Mouse (Mus musculus) cerebellum, adult 11 months (tissue): ENCODE data around the gene Plek2.
"Not testable (repeated sequence)": the region's sequence is repeated elsewhere in the genome, so short reads cannot be mapped to it uniquely, and the experiment has no call there.

Experiments used
- DNase-seq: peaks from one replicate; pipeline ENCODE4 v3.0.0; 2022

The Plek2 gene

DNA sequence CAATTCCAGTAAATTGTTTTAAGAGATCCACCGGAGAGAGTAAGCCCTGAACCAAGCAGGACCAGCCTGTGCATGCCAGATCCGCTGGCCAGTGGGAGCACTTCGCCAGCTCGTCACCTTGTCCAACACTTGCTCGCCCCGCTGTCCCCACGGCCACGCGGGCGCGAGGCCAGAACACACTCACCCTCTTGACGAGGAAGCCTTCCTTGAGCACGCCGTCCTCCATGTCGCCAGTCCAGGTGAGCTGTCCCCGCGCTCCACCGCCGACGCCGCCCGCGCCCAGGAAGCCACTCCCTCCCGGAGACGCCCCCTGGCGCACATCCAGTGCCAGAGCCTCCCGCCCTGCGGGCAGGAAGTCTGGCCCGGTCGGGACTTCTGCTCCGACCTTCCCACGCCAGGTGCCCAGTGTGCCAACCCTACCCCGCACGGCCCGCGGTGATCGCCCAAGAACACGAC, at the start of gene Plek2:
Gene Plek2, minus strand, starts transcription at position 258 of the 456 bp plus-strand sequence.
- peak; percentile 65 for DNase-seq

DNA sequence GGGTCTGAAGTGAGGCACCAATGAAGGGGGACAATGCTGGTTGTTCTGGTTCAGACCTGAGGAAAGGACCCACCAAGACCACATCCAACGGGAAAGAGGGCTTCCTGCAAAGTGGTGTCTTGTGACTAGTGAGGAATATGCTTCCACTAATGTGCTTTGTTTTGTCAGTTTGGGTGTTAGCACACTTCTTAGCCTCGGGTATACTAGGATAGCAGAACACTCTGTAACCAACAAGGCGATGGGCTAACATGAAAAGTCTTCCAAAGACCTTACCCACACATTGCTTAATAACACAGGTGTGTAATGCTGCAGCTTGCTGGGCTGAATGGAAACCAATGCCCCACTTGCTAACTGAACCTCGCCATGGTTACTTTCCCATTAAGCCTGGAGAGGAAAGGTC, 49.6 kb upstream of the Plek2 start:
- no peak for DNase-seq

DNA sequence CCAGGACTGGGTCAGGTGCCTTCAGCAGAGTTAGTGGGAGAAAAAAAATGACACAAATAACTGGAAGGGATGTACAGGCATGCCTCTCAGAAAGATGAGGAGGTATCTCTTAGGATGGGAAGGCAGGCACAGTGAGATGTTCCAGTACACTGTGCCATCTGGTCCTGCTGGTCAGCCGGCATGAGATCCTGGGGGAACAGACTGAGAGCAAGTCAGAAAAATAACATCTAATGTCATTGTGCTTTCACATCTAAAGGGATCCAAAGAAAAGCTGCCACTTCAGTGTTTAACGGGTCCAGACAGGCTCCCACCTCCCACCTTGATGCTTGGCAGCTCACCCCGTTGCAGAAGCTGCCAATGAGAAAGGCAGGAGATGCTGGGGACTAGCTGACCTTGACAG, 45.7 kb upstream of the Plek2 start:
- DNase-seq = peak; percentile 83

DNA sequence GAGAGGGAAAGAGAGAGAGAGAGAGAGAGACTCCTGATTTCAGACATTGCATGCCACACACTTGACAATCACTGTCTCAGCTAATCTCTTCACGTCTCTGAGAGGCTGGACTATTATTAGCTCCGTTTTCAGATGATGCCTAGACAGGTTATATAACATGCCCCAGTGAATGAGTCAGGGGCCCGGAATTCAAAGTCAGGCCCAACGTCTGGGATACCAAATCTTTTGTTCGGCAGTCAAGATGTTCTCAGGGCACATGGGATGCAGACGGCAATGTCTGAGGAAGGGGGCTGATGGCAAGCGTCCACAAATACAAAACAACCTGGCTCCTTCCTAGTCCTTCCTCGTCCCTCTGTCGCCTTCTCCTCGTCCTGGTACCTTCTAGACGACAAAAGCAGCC, 45.3 kb upstream of the Plek2 start:
- DNase-seq = peak; percentile 68

DNA sequence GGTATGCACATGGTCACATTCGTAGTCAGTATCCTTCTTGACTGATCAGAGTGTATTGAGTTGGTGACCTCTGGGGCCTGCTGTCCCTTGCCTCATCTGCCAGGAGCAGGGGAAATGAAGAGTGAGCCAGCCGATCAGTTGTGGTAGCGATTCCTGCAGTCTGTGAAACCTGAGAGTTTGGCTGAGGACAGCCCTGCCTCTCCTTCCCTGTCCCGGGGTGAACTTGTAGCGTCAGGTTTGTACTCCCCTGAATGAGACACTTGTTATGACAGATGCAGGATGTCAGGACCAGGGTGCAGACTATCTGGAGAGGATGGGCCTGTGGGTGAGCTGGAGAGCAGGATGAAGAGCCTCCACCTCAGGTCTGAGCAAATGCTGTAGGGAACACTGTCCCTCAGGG, 40.9 kb upstream of the Plek2 start:
- no peak for DNase-seq

DNA sequence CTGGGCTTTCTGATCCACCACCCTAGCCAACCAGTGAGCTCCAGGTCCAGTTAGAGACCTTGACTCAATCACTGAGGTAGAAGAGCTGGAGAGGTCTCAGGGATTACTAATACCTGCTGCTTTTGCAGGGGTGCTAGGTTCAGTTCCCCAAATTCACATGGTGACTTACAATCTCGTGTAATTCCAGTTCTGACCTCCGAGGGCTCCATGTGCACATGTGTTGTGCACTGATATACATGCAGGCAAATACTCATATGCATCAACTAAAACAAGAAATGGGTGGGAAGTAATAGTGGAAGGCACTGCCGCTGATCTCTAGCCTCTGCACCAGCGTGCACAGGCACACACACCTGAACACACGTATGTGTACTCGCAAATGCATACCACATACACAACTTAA, 40.4 kb upstream of the Plek2 start:
- no peak for DNase-seq

DNA sequence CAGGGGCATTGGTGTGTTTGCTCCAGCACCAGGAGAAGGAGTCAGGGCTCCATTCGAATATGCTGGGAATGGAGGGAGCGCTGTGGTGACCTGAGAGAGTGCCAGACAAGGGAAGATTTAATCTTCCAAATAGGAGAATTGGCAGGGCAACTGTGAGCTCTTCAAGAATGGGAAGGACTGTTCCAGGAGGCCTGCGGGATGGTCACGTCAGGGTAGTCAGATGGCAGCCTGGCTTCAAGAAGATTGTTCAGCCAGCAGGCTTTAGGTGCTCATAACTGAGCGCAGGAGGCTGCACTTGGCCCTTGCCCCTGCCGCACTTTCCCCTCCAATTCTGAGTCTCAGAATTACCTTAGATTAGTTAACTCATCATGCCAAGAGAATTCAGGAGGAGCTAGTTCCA, 36.2 kb upstream of the Plek2 start:
- DNase-seq = no peak

DNA sequence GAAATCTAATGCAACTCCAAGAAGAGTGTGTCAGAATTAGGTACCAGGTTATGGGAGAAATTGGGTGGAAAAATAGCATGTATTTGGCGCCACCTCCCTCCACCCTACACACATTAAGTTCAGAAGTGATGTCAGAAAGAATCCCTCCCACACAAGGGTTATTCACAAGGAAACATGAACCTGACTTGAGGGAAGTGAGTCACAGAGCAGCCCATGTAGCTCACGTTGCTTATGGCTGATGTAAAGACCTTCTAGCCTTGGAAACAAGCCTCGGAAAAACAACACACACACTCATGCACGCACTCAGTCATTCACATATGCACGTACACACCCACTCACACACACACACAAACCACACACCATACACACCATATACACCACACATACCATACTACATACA, 33.3 kb upstream of the Plek2 start:
- DNase-seq = no peak

DNA sequence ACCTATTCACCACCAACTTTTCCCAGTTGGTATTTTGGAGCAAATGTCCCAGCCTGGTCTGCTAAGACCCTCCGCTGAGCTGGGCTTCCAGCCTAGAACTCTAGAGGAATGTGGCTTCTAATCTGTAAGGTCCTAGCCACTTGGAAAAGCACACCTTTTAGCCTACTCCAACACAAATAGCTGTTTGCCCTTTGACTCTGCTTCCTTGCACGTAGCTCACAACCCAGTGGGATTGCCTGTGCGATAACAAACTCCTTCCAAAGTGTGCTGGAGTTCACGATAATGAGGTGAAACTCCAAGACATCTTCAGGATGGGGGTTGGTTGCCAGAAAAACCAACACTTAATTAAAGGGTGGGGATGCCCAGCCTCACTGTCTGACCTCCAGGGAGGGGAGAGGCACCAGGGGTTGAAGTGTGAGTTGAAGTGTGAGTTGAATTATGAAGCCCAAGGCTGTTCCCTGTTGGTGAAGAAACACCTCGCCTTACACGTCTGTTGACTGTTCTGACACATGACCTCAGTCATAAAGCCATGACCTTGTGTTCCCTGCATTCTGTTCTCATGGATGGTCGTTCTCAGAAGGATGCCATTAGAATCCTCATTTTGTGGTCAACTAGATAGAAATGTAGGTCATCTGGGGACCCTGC, 32.8 kb upstream of the Plek2 start:
- no peak for DNase-seq

DNA sequence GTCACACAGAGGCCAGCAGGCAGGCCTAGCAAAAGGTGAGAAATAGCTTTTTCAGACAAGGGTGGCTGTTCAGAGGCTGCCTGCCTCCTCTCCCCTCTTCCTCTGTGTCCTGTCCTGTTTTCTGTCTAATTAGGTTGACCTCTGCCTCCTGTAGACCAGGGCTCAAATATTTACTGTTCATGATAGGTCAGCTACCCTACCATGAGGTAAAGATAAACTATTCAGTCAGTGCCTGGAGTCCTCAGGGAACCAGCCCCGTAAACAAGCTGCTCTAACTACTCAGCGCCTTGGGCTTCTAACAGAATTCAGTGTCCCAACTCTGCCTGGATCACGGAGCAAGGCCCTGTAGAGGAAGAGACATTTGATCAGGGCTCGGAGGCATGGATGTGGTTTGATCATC, 29.7 kb upstream of the Plek2 start:
- no peak for DNase-seq

DNA sequence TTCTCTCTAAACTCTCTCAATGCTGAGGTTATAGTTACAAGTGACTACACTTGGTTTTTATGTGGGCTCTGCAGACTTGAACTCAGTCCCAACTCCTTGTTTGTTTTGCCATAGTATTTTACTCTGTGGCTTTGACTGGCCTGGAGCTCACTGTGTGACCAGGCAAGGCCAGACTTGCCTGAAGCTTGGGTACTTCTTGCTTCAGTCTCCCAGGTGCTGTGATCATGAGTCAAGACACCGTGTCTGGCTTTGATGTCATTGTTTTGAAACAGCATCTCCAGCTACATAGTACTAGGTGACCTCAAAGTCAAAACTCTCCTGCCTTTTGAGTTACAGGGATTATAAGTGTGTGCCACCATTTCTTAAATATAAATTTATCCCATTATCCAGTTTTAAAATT, 23.1 kb upstream of the Plek2 start:
- DNase-seq = no peak

DNA sequence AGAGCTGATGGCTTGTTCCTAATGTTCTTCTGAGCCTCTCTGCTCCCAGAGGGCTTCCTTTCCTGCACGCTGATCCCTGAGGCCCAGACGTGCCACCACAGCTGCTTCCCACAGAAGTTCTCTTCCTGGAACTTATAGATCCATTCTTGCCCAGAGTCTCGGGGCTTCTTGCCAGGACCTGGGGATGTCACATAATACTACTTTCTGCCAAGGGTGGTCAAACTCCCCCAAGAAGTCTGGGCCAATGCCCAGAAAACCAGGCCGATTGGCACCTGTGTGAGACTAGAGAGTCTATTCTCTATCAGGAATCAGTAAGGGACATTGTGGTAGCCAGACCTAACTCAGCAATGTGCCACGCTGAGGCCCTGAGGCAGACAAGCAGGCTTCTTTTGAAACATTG, 20.5 kb upstream of the Plek2 start:
- DNase-seq = no peak

DNA sequence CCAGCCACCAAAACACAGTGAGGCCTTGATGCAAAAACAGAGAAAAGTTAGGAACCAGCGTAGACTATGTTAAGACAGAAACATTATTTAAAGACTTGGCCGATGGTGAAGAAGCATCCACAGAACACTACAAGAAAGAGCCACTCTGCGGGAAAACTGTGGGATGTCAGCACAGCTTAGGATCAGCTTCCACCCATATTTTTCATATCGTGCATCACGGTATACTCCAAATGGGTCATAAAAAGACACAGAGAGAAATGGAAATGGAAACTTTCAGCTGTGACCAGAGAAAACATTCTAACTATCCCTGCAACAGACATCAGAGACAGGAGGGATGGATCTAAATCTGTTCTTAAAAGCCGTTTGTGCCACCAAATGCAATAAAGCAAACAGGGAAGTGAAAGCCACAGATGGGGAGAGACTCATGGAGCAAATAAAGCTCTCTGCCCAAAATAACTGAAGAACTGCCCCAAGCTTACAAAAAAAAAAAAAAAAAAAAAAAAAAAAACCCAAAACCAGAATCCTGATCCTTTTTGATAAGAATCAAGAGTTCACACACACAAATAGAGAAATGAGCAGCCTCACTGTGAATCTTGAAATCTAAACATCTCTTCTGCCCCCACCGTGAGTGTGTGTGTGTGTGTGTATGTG, 16.9 kb upstream of the Plek2 start:
- no peak for DNase-seq

DNA sequence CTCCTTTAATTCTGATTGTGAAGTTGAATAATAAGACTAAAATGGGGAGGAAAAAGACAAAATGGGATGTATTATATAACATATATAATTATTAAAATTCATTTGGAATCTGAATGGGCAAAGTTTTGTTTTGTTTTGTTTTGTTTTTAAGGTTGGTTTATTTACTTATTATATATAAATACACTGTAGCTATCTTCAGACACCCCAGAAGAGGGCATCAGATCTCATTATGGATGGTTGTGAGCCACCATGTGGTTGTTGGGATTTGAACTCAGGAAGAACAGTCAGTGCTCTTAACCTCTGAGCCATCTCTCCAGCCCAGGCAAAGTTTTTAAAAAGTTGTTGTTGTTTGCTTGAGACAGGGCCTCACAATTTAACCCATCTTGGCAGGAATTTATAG, 16.2 kb upstream of the Plek2 start:
- DNase-seq = not testable (repeated sequence)

DNA sequence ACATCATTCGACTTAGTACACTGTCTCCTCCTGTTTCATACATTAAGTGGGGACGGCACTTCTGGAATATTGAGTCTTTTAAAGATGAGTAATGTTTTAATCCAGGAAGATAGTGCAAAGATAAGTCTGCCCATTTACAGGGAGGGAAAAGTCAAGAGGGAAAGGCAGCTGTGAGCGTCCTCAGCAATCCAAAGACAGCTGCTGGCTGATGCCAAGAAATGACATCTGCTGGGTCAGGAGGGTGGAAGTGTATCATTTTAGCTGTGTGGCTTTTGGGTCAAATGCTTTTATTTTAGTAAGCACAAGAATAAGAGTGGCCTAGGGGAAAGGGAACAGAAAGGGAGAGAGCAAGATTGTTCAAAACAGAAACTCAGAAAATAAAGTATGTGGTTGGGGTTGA, 15.3 kb upstream of the Plek2 start:
- no peak for DNase-seq

DNA sequence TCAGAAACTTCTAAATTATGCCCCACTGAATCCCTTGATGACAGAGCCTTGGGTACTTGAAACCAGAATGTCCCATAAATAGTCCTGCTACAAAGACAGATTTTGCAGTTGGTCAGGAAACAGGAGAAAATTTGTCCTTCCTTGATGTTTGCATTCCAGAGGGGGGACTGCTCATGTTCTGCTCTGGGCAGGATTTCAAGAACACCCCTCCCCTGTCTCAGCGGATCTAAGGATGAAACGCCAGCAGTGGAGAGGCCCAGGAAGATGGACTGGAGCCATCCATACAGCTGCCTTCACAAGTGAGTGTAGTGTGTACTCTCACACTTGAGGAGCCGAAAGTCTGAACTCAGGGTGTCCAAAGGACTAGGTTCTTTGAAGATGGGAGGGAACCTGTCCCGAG, 14.7 kb upstream of the Plek2 start:
- DNase-seq = no peak

DNA sequence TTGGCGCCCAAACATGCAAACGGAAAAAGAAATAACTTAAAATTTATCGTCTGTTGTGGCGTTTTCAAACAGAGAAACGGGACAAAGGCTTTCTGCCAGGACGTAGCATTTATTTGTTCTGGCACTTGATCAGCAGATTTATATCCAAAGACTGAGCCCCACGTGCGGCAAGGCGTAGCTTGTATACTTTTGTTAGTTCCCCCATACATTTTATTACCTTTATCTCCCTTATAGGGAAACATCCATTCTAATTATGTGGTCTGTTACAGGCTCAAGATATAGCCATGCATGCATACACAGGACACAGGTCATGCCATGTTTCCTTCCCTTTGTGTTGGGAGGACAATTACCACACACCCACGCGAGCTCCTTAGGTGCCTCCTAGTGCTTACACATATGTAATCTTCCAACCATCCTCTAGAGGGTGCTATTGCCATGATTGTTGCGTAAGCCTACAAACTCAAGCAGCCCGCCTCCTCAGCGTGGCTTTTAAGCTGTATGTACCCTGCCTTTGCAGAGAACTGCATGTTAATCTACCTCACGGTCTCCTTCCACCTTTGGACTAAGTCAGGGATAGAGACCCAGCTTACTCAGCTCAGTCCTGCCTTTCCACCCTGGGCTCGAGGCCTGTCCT, 12.4 kb upstream of the Plek2 start:
- DNase-seq = peak; percentile 68

DNA sequence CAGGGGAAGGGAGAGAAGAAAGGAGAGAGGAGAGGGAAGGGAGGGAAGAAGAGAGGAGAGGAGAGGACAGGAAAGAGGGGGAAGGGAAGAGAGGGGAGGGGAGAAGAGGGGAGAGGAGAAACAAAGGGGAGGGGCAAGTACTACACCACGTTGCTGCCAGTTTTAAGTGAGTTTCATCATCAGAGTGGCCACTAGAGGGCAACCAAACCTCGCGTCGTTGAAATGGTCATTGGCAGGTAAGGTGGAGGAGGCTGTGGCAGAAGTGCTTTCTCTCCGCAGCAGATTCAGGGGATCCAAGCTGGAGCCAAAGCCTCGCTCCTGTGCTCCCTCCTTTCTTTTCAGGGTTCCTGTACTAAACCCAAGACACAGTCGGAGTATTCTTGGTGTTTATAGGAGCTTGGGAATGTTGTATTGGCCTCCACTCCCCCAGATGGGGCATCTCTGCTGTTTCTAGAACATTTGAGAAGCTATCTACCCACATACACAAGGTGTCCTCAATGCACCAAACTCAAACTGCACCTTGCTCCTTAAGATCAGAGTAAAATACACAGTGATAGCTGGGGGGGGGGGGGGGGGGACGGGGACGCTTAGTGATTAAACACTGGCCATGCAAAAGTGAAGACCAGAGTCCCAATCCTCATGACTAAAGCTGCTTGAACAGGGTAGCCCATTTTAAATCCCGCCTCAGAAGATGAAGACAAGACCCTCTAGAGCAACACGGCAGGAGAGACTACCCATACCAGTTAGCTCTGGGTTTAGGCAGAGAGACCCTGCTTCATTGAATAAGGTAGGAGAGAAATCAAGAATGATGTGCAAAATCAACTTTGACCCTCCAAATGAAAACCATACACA, 11.7 kb upstream of the Plek2 start:
- DNase-seq = peak; percentile 89

DNA sequence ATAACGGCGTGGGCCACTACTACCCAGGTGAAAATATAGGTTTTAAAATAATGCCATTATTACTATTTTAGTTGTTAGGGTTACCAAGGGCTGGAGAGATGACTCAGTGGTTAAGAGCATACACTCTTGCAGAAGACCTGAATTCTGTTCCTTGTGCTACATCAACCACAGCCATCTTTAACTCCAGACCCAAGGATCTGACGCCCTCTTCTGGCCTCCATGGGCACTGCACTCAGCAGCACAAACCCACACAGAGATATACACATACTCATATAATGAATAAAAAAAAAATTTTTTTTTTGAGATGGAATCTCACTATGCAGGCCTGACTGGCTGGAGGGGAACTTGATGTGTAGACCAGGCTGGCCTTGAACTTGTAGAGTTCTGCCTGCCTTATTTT, 9.5 kb upstream of the Plek2 start:
- DNase-seq = no peak

DNA sequence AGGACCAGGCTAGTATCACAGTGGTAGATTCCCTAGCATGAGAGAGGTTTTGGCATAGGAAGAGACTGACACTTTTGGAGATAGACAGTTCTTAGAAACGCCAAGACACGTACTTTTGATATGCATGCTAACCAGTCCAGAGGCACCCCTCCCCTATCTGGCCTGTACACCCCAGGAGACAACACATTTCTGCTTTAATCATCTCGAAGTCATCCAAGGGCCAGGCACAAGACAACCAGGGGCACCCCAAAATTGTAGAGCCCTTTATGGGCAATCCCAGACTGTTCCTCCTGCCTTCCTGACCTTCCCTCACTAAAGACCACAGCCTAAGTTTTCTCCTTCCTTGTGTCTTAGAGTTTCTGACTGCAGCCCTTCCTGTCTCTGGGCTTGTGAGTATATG, 8.8 kb upstream of the Plek2 start:
- no peak for DNase-seq

DNA sequence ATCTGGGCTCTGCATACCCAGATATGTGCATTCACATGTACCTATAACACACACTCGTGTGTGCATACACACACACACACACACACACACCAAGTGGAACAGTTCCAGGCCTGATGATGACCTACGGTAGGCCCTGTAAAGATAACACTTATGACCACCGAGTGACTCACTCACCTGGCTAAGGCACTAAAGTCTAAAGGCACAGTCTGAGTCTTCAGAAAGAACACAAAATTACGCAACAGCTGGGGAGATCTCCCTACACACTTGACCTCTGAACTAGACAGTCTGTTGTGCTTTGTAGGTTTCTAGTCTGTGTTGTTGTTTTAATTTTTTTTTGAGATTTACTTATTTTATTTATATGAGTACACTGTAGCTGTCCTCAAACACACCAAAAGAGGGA, 7.7 kb upstream of the Plek2 start:
- DNase-seq = no peak

DNA sequence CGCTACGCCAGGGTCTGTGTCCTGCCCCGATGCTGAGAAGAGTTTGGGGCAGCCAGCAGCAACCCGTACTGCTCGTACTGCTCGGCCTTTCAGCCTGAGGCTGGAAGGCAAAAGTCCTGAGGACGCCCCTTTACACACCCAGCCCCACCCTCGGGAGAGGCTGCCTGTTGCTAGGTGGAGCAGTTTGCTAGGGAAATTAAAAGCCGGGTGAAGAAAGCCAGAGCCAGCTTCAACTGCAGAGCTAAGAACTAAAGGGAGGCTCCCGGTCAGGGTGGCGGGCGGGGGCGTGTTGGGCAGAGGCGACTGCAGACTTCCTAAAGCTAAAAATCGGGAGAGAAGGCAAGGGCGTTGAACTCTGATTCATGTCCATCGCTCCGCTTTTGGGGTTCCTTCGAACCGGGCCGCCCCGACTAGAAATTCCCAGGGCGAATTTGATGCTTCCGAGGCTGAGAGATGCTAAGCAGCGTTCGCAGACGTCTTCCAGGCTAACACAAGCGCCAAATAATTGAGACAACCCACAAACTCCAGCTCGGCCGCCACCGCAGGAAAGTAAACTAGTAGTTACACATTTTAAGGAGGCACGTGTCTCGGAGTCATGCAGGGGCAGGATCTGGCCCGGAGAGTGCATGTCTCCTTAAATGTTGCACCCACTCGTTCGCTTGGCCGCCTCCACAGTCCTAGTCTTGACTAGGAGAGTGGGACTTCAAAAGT, 5.1 kb upstream of the Plek2 start:
- no peak for DNase-seq
